Mouse (Mus musculus): ENCODE measurements at regions not wholly inside any gene's neighbourhood (a gene's known extent, or its start where the extent isn't known, plus 50 kb on each side); places are given as distances from the start of the nearest gene placed in this dataset.
A peak's percentile ranks its signal among the peaks of the same experiment; 100 is the strongest.

DNA sequence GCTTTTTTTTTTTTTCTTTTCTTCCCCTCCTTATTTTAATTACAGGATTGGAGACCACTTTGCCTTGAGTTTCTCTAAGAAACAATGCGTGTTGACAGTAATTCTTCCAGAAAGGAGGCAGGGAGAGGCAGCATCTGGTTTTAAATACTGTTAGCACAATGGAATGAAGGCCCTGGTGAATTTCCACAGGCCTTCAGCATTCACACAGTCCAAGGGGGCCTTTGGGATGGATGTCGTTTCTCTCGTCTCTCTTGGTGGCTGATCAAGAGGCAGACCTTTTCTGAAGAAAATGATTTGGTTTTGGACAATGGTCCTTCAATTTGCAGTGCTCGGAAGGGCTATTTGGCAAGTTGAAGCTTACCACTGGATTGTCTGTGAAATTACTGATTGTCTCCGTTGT lies 321.4 kb downstream of the Lmx1a start:
- no peak for DNase-seq

DNA sequence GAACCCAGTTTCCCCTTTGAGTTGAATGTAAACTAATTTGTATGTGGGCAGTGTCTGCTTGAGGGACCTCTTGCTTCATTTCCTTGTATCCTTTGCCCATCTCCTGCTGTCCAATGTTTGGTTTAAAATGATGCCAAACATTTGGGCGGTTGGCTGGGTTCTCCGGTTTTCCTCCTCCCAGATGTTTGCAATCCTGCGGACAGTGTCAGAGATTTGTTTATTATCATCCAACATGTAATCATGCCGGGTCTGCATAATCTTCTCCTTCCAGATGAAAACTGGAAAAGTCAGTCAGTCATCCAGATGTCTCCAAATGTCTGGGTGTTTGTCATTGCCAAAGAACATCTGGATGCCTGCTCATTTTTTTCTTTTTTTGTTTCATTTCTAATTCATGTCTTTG lies 323.0 kb downstream of the Lmx1a start:
- DNase-seq: no peak

DNA sequence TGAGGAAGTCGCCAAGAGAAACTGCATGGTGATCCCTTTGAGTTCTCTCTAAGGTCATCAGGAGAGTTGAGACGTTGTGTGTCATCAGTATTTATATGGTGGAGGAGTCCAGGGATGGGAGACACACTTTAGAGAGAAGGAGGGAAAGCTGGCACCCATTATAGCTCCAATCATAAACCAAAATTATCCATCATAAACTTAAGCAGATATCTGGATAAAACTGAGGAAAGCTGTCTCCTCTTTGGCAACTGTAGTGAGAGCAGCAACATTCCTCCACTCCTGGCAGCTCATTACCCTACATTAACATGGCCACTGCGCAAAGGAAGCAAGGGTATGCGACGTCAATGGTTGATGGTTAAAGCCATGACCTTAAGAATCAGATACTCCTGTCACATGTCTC lies 323.6 kb downstream of the Lmx1a start:
- DNase-seq: no peak

DNA sequence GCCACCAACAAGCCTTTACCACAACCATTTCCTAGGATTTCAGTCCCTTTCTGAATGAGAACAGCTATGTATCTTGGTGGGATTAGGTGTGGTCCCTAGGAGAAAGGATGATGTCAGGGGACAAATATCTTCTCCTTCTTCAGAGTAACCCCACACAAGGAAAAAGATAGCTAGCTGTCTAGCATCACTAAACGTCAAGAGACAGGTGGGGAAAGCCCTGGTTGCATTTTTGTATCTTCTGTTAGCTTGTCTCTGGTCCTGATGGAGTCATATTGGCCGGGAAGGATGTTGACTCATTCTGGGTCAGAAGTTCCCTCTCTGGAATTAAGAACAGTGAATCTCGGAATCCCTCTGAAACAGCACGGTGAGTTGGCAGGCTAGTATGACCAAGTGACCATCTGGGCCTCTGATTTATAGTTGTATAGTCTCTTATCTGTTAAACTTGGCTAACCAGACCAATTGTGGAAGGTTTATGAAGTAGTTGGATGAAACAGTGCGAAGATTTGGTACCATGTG lies 327.4 kb downstream of the Lmx1a start:
- DNase-seq: no peak

DNA sequence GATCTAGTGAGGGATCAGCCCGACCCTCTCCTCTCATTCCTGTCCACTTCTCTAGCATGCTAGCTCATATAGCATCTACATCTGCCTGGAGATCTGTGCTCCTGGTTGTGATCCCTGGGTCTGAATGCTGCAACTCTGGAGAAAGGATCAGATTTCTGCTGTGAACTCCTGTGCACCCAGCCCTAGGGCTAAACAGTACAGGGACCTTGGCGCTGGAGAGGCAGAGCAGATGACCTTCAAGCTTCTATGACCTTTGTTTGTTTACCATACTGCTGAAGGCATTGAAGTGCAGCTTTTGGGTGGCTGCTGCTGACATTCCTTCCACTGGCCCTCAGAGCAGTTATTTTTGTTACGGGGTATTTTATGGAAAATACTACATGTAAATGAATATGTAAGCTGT lies 337.4 kb downstream of the Lmx1a start:
- peak; percentile 38 for DNase-seq

DNA sequence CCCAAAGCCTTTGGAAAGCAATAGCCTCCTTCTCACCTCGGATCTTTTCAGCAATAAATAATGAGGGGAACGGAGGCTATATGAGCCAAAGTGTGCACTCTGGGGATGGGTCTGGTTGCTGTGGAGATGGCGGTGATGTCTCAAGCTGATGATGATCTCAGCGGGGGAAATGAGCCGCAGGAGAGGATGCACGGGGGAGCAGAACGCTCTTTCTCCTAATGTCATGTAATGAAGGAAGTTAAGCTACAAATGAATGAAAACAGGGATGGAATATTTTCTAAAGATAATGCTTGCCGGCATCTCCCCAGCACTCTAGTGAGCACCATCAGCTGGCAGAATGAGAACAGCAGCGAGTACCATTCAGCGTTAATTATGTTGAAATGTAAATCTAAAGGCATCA lies 355.7 kb downstream of the Lmx1a start:
- no peak for DNase-seq

DNA sequence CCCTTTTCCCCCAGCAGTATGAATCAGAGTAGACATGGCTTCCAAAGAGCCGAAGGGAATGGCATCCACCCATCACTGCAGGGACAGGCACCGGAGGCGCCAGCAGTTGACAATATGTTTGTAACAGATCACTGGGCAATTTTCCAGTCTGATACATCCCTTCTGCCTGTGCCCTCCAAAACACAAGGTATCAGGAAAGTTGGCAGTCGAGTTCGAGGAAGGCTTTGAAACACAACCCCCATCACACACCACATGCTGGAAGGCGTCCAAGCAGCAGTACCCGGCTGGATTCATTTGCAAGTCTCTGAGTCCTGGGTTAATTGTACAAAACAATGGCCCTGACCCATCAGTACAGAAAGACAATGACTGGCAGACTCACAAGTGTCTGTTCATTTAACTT lies 357.3 kb downstream of the Lmx1a start:
- DNase-seq: no peak

DNA sequence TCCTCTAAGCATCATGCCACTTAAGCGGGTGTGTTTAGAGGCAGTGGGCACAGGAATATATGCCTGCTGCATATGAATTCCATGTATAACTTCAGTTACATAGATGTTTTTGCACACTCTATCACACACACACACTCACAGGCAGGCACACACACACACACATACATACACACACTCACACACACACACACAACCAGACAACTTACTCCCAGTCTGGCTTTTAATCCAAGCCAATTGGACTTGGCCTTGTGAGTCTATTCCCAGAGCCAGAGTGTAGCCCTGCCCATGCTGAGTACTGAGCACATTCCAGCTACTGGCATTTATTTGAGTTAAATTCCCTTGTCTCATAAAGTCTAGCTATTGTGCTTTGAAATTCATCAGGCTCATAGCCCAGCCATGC lies 357.7 kb downstream of the Lmx1a start:
- DNase-seq: no peak

DNA sequence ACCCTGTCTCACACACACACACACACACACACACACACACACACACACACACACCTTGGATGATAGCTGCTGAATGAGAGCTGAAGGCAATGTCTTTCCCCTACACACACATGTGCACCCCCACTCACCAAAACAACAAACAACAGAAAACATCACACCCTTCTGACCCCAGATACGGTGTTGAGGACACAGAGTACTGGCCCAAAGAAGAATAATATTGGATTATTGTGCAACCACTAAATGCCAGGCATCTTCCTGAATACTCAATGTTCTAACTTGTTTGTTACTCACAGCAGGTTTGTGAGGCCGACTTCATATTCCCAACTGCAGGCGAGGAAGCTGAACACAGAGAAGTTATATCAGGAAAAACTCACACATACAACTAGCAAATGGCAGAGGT lies 360.9 kb downstream of the Lmx1a start:
- no peak for DNase-seq

DNA sequence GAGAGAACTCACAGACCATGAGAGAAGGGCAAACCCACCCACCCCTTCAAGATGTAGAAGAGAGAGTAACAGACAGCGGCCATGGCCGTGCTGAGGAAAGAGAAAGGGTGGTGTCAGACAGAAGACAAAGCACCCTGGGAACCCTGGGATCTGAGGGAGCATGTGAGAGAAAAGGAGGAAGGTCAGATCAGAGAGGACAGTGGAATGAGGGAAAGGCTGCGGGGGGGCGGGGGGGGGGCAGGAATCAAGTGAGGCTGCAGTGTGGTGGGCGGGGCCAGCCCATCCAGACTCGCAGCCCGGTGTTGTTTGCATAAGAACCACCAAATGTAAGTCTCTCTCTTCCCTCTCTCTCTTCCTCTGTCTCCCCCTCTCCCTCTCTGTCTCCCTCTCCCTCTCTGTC lies 367.4 kb downstream of the Lmx1a start:
- DNase-seq: no peak

DNA sequence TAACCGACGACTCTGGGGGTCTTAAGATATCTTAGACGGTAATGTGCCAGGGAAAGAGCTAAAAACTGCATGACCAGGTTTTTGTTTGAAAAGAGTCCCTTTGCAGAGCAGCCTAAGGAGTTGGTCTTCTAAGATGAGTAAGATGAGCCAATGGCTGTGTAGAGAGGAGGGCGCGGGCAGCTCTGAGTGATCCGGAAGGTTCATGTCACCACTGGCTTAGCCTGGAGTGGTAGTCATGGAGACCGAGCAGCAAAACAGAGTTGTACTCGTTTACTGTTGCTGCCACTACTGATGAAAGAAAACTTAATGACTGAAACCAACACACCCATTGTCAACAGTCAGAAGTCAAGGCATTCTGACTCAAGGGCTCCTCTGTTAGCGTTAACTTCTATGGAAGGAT lies 368.4 kb downstream of the Lmx1a start:
- no peak for DNase-seq

DNA sequence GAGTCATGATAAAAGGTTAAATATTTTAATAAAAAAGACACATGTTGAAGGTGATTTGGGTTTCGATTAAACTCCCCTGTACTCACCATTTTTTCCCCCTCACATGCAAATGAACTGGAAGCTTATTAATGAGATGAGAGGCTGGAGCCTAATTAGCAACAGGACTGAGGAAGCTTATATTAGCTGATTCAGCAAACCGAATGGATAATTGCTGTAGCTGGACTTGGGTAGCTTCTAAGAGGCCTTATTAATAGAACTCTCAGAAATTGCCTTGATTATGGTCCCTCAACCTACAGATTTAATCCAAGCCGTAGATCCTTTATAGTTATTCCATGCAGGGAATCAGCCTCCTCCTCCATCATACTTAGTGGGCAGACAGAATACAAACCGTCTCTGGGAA lies 369.7 kb downstream of the Lmx1a start:
- DNase-seq: no peak

DNA sequence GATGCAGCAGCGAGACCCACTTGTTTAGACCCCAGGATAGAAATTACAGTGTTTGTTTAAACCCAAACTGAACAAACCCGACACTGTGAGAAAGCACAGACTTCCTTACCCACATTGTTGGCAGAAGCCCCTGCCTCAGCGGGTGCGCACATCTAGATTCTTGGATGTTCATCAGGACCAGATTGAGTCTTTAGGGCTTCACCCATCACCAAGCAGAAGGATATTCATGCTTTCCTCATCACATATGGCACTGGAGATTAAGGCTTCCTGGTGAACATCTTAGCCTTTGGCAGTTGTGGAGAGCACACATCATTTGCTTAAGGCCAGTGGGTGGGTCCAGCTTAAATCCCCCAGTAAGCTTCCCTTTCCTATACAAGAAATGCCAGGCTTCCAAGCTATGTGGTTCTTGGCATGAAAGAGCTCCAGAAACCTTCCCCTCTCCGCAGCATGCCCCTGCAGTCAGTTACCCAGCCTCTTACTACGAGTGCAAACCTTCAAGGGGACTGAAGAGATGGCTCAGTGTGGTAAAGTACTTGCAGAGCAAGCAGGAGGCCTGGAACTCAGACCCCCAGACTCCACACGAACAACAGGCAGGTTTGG lies 367.9 kb downstream of the Pbx1 start:
- no peak for DNase-seq

DNA sequence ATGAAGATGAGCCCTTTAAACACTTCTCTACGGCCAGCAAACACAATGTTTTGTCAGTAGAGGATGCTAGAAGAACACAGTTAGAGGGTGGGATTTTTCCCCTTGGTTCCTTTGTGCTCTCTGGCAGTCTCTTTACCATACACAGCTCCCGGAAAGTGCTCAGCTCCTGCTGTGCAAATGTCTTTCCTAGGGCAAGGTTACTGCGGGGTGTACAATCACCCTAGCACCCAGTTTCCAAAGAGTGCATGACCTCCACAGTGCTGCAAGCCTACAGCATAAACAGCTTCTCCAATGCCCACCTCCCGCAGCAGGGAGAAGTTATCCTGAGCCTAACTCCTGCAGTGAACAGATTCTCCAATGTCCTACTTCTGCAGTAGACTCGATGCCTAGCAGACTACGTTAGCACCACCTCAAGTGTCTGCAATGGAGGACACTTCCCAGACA lies 366.4 kb downstream of the Pbx1 start:
- DNase-seq: no peak

DNA sequence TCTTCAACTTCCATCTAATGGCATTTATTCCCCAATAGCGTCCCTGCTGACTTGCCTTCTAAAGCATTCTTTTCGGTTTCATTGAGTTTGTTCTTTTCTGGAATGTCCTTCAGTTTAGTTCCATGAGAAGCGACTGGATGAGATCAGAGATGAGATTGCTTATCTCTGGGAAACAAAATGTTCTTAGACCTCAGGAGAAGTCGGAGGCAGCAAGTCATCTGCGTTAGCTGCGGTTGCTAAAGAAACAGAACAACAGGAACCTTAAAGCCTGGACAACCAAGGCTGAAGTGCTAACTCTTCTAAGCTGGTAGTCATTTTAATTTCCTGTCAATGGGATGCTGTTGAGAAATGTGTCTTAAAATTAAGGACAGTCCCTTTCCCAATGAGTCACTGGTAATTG lies 365.3 kb downstream of the Pbx1 start:
- no peak for DNase-seq

DNA sequence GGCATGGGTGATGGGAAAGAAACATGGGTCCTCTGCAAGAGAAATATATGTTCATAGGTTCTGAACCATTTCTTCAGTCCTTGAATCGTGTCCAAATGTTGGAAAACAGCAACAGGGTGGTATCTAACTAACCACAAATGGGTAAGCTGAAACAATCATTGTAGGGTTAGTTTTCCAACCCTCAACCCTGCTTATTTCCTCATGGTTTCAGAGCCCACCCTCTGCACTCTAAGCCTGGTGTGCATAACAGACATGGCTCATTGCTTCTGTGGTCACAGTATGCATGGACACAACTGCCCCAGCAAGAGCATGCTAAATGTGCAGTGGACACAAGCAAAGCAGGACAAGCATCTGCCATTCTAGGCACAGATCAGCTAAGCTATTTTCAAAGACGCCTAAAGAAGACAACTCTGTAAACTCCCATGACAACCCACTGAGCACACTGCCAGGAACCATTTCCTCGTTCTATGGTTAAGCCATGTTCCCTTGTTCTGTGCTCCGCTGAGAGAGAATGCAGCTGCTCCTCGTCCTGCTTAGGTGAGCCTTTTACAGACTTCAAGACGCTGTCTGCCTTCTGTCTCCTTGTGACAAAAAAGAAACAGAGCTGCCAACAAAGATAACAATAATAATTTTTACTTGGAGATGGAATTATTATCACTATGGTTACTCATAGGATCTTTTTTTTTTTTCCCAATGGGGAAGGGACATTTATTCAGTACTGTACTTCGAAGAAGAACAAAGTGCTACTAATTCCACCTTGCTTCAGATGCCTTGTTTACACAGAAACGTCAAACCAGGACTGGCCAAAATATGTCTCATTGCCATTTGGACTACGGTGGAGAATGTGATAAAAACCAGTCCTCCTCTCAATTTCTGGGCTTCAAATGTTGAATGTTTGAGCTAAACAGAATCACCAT lies 363.8 kb downstream of the Pbx1 start:
- DNase-seq: no peak

DNA sequence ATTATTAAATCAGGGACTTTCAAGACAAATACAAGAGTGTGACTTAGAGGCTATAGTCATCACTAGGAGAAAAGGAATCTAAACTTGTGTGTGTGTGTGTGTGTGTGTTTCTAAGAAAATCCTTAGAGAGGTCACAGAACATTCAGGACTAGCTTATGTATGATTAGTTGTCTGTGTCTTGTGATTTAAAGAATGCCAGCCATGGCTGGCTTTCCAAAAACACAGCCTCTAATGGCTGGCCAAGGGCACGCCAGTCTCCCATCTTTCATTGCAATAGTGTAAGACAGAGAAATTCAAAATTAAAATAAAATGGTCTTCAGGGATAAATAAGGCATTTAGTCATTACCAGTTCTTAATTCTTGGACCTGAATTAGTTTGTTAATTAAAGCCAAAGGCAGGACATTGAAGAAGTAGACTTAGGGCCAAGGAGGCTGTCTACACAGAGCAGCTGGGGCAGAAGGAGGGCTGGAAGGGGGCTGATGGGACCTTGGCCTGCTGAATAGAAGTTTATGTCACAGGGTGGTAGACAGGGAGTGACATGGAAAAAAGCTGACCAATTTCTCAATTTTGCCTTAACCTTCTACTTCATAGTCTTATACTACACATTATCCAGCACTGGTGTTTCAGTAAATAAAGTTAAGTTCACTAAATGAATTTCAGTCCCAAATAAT lies 363.0 kb downstream of the Pbx1 start:
- no peak for DNase-seq
